28 mouse cellular contexts compared by ENCODE assay signal in genomic region chr15:102507561-102507960, GRCm38 (mm10). TPM values are rescaled to one million over a fixed set of nuclear protein-coding genes. Genes with fewer than 3 reads are reported as not detected.
"Had no signal": no experiment of that assay in that cellular context is flagged by ENCODE, and none has a peak within 500 bp of the region (broad histone marks: within the 10 kb centered on the region; RNA-seq: fewer than 3 reads in every experiment).

No protein-coding gene starts in this region.

- DNase-seq: kidney, adult 11 months; kidney, adult 9 months; kidney, postnatal 25 days; left cerebral cortex, postnatal 4 days; liver, postnatal 0 days; lung, embryonic 14.5 days; midbrain, embryonic 14.5 days; retina, postnatal 1 day; right cerebral cortex, postnatal 25 days; spleen, adult 18-20 months; thymus, adult 18-20 months; thymus, postnatal 36 days had no signal

- ATAC-seq: liver, postnatal 0 days; lung, postnatal 0 days had no signal

- H3K27me3 ChIP-seq: limb, embryonic 12.5 days; limb, embryonic 15.5 days; neural tube, embryonic 13.5 days; stomach, embryonic 15.5 days had no signal

- H3K27ac ChIP-seq: limb, embryonic 12.5 days; limb, embryonic 15.5 days; liver, embryonic 14.5 days; midbrain, embryonic 10.5 days; neural tube, embryonic 13.5 days; stomach, embryonic 15.5 days had no signal

- H3K9ac ChIP-seq: limb, embryonic 12.5 days; limb, embryonic 15.5 days; liver, embryonic 14.5 days; liver, postnatal 0 days; lung, embryonic 14.5 days; neural tube, embryonic 13.5 days; stomach, embryonic 15.5 days had no signal

- H3K4me2 ChIP-seq: limb, embryonic 12.5 days; limb, embryonic 15.5 days; liver, embryonic 11.5 days; lung, embryonic 14.5 days; neural tube, embryonic 13.5 days; stomach, embryonic 15.5 days had no signal

- H3K4me3 ChIP-seq: limb, embryonic 12.5 days; limb, embryonic 15.5 days; megakaryocyte, embryonic 14.5 days; midbrain, embryonic 10.5 days; neural tube, embryonic 13.5 days; stomach, embryonic 15.5 days had no signal

- H3K9me3 ChIP-seq: limb, embryonic 12.5 days; limb, embryonic 15.5 days; megakaryocyte, embryonic 14.5 days; midbrain, embryonic 10.5 days; neural tube, embryonic 13.5 days; stomach, embryonic 15.5 days had no signal

RNA-seq across cellular contexts. Expression of gene Gm10337, which starts 4.0 kb away (rescaled TPM):
- total RNA-seq: layer of hippocampus, adult 8-10 months; layer of hippocampus, postnatal 14 days; left cerebral cortex, adult 8-10 months; left cerebral cortex, postnatal 14 days; left cerebral cortex, postnatal 4 days; neutrophil, adult 5-6 weeks had no signal
- polyA plus RNA-seq: large intestine, adult 2 months; limb, embryonic 12.5 days; liver, embryonic 11.5 days; liver, embryonic 14.5 days; liver, postnatal 0 days; lung, embryonic 14.5 days; lung, postnatal 0 days; midbrain, embryonic 10.5 days; midbrain, embryonic 14.5 days; urinary bladder, adult 2 months had no signal
